Mouse (Mus musculus): ENCODE results near the gene St3gal3. TPM values are rescaled to one million over a fixed set of nuclear protein-coding genes. Genes with fewer than 3 reads are reported as not detected.
A peak's percentile ranks its signal among the peaks of the same experiment; 100 is the strongest.

St3gal3 gene
- polyA plus RNA-seq, 1 experiment from 2014 or later, result 7.6 TPM

DNA sequence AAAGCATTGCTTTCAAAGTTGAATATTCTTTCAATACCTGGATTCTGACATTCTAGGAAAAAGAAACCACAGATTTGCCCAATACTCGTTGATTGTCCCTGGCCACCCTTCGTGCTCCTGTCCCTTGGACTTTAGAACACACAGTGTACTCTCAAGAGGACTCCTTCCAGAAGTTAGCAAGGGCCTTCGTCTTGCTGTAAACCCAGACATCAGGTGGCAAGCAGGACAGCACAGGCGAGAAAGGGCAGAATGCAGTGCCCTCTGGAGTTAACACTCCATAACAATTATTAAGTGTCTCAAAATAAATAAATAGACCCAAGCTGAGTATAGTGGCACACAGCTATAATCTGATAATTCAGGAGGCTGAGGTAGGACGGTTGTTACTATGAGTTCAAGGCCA is 101.7 kb downstream of the St3gal3 start:
- DNase-seq (ENCODE audit: low spot score), result no peak
- 88% methylated on average over 5 of the region's 5 CpGs for WGBS
- H3K9ac ChIP-seq (ENCODE audit: low read length), result no peak overlapping the region
- no peak for ATAC-seq (replicated peaks; ENCODE audit: low FRiP score)
- no peaks in the 10 kb centered on the region for H3K27me3 ChIP-seq (ENCODE audit: control insufficient read depth, insufficient read depth, low read length)
- no peak overlapping the region for H3K27ac ChIP-seq (ENCODE audit: low read depth, low read length)
- H3K4me1 ChIP-seq (replicated peaks; ENCODE audit: control insufficient read depth, insufficient read depth, low read length), result peaks cover 3% of the 10 kb centered on the region; the same call in 1 of the 2 replicates
- H3K9me3 ChIP-seq (ENCODE audit: control insufficient read depth, low read length), result no peaks in the 10 kb centered on the region
- no peak overlapping the region for H3K4me2 ChIP-seq (ENCODE audit: low read depth, low read length, severe bottlenecking)
- no peaks in the 10 kb centered on the region for H3K36me3 ChIP-seq (ENCODE audit: control insufficient read depth, insufficient read depth, low read length)
- H3K4me3 ChIP-seq (ENCODE audit: low read depth, low read length), result no peak overlapping the region

DNA sequence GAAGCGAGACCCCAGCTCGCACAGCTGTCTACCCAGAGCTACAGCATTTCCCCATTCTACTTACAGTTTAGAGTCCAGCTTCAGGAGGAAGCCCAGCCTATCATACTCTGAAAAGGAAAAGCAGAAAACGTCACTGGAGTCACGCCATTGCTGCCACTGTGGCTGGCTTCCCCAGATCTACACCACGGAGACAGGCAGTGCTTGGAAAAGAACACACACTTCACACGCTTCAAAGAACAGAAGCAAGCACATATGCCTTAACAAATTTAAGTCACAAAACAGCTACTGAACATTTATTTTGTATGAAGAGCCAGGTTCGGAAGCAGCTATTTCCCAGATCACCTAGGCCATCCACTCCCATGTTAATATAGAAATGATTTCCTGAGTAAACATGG is 102.9 kb downstream of the St3gal3 start:
- H3K27me3 ChIP-seq (ENCODE audit: control insufficient read depth, insufficient read depth, low read length), result no peaks in the 10 kb centered on the region
- no peaks in the 10 kb centered on the region for H3K9me3 ChIP-seq (ENCODE audit: control insufficient read depth, low read length)
- H3K36me3 ChIP-seq (ENCODE audit: control insufficient read depth, insufficient read depth, low read length), result no peaks in the 10 kb centered on the region
- DNase-seq (ENCODE audit: low spot score), result no peak
- H3K27ac ChIP-seq (ENCODE audit: low read depth, low read length), result no peak overlapping the region
- H3K4me1 ChIP-seq (replicated peaks; ENCODE audit: control insufficient read depth, insufficient read depth, low read length), result no peaks in the 10 kb centered on the region; the same call in 1 of the 2 replicates
- H3K4me3 ChIP-seq (ENCODE audit: low read depth, low read length), result no peak overlapping the region
- no peak overlapping the region for H3K9ac ChIP-seq (ENCODE audit: low read length)
- no peak overlapping the region for H3K4me2 ChIP-seq (ENCODE audit: low read depth, low read length, severe bottlenecking)
- 94% methylated on average over 7 of the region's 7 CpGs for WGBS
- no peak for ATAC-seq (replicated peaks; ENCODE audit: low FRiP score)

DNA sequence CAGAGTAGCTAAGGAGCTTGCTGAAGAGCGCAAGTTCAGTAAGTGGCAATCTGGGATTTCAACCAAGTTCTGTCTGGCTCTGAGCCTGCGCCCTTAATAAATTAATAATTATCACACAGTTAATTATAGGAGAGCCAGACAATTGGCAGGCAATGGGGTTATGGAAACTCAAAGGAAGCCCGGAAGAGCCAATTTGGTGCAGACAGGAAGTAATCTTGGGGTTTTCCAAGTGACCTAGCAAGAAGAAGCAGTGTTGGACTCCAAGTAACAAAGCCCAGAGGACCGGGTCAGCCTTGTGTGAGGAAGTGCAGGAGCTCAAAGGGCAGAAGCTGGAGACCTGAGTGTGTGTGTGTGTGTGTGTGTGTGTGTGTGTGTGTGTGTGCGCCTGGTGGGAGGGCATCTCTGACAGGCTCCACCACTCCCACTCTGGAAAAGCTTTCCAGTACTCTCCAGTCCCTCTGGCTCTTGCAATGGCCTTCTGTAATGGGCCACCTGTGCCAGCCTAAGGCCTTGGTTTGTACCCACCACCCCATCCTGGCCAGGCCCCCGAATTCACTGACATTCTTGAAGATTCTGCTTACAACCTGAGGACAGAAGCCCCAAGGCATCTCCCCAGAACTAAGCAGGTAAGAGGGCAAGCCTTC is 103.5 kb downstream of the St3gal3 start:
- H3K4me1 ChIP-seq (replicated peaks; ENCODE audit: control insufficient read depth, insufficient read depth, low read length), result no peaks in the 10 kb centered on the region; the same call in 1 of the 2 replicates
- no peak for DNase-seq (ENCODE audit: low spot score)
- no peak overlapping the region for H3K4me2 ChIP-seq (ENCODE audit: low read depth, low read length, severe bottlenecking)
- H3K9ac ChIP-seq (ENCODE audit: low read length), result no peak overlapping the region
- H3K4me3 ChIP-seq (ENCODE audit: low read depth, low read length), result no peak overlapping the region
- no peak overlapping the region for H3K27ac ChIP-seq (ENCODE audit: low read depth, low read length)
- H3K36me3 ChIP-seq (ENCODE audit: control insufficient read depth, insufficient read depth, low read length), result no peaks in the 10 kb centered on the region
- no peaks in the 10 kb centered on the region for H3K27me3 ChIP-seq (ENCODE audit: control insufficient read depth, insufficient read depth, low read length)
- no peaks in the 10 kb centered on the region for H3K9me3 ChIP-seq (ENCODE audit: control insufficient read depth, low read length)
- no peak for ATAC-seq (replicated peaks; ENCODE audit: low FRiP score)
- WGBS, result 79% methylated on average over 6 of the region's 6 CpGs

DNA sequence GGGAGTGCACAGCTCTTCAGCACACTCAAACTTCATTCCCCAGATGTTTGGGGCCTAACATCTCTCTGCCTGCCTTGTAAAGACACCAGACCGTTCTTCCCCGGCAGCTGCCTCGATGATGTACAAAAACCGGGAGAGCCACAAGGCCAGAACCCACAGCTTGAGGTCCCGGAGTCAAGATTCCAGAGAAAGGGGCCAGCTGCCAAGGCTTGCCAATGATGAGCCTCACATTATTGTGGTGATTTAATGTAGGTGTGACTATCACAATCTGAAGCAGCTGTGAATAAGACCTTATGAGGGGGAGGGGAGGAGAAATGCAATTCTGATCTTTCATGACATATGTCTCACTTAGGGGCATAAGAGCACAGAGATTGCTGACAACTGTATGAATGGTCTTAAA is 104.4 kb downstream of the St3gal3 start:
- DNase-seq (ENCODE audit: low spot score), result no peak
- H3K27me3 ChIP-seq (ENCODE audit: control insufficient read depth, insufficient read depth, low read length), result no peaks in the 10 kb centered on the region
- 88% methylated on average over 5 of the region's 5 CpGs for WGBS

DNA sequence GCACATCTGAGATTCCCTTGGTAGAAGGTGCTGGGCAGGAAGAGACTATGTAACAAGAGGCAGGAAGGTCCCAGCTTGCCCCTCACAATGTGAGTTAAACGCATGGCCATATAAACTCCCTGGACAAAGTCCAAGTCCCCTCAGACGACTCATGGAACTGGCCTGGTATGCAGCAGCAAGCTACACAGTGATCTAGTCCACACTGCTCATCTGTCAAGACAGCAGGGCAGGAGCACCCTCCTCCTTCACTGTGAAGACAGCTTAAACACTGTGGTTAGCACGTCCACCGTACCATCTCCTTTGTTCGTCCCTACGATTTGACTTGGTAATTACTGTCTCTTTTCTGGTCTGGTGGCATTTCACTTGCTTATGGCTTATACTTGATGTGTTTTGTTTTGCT is 104.8 kb downstream of the St3gal3 start:
- Histone ChIP-seq H3K4me3 (ENCODE audit: low read depth, low read length) (no peak overlapping the region), H3K4me2 (ENCODE audit: low read depth, low read length, severe bottlenecking) (no peak overlapping the region), H3K36me3 (ENCODE audit: control insufficient read depth, insufficient read depth, low read length) (no peaks in the 10 kb centered on the region), H3K27ac (ENCODE audit: low read depth, low read length) (no peak overlapping the region), H3K9ac (ENCODE audit: low read length) (no peak overlapping the region), H3K27me3 (ENCODE audit: control insufficient read depth, insufficient read depth, low read length) (no peaks in the 10 kb centered on the region), H3K9me3 (ENCODE audit: control insufficient read depth, low read length) (no peaks in the 10 kb centered on the region), H3K4me1 (replicated peaks; ENCODE audit: control insufficient read depth, insufficient read depth, low read length) (no peaks in the 10 kb centered on the region; the same call in 1 of the 2 replicates)
- WGBS, result 79% methylated on average over 6 of the region's 6 CpGs
- ATAC-seq (replicated peaks; ENCODE audit: low FRiP score) (no peak), DNase-seq (ENCODE audit: low spot score) (no peak)

More for the DNA sequence above, 104.4 kb downstream of the St3gal3 start:
- no peak overlapping the region for H3K27ac ChIP-seq (ENCODE audit: low read depth, low read length)
- H3K36me3 ChIP-seq (ENCODE audit: control insufficient read depth, insufficient read depth, low read length), result no peaks in the 10 kb centered on the region
- H3K4me1 ChIP-seq (replicated peaks; ENCODE audit: control insufficient read depth, insufficient read depth, low read length), result no peaks in the 10 kb centered on the region; the same call in 1 of the 2 replicates
- H3K9ac ChIP-seq (ENCODE audit: low read length), result no peak overlapping the region
- H3K9me3 ChIP-seq (ENCODE audit: control insufficient read depth, low read length), result no peaks in the 10 kb centered on the region
- H3K4me2 ChIP-seq (ENCODE audit: low read depth, low read length, severe bottlenecking), result no peak overlapping the region
- H3K4me3 ChIP-seq (ENCODE audit: low read depth, low read length), result no peak overlapping the region
- ATAC-seq (replicated peaks; ENCODE audit: low FRiP score), result no peak

DNA sequence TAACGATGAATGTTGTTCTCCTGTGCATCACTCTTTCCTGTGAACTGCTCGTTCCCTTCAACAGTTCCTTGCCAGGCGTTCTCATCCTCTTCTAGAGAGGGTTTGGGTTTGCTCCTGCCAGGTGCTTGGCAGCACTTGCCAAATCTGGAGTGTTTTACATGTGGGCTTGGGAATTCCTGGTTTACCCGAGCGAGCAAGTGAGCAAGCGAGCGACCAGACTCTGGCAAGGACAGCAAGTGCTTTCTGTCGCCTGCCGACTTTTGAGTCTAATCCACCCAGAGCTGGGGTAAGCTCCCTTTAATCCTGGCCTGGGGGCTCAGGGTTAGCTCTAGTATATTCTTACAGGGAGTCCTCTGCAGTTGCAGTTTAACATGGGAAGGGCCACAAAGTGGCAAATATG is 105.7 kb downstream of the St3gal3 start:
- no peak overlapping the region for H3K4me2 ChIP-seq (ENCODE audit: low read depth, low read length, severe bottlenecking)
- no peaks in the 10 kb centered on the region for H3K27me3 ChIP-seq (ENCODE audit: control insufficient read depth, insufficient read depth, low read length)
- ATAC-seq (replicated peaks; ENCODE audit: low FRiP score) (no peak), DNase-seq (ENCODE audit: low spot score) (no peak)
- whole genome bisulfite sequencing, result 57% methylated on average over 9 of the region's 9 CpGs
- H3K4me1 ChIP-seq (replicated peaks; ENCODE audit: control insufficient read depth, insufficient read depth, low read length), result no peaks in the 10 kb centered on the region; the same call in 1 of the 2 replicates
- H3K9ac ChIP-seq (ENCODE audit: low read length), result no peak overlapping the region
- no peaks in the 10 kb centered on the region for H3K36me3 ChIP-seq (ENCODE audit: control insufficient read depth, insufficient read depth, low read length)
- H3K27ac ChIP-seq (ENCODE audit: low read depth, low read length), result no peak overlapping the region
- H3K9me3 ChIP-seq (ENCODE audit: control insufficient read depth, low read length), result no peaks in the 10 kb centered on the region
- no peak overlapping the region for H3K4me3 ChIP-seq (ENCODE audit: low read depth, low read length)

DNA sequence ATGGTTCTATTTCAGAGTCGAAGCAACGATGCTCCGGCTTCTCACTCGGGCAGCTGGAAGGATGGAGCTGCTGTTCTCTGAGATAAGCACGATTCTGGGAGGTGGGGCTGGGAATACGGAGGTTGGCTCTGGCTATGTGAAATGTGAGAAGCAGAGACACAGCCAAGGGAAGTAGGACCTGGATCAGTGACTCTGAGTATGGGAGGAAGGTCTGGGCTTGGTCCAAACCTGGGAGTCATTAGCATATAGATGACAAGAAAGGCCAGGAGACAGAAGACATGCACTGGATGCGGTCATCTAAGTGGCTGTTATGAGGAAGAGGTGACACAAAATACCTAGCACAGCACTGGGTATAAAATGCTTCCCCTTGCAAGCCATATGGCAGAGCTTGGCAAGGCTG is 108.8 kb downstream of the St3gal3 start:
- H3K27ac ChIP-seq (ENCODE audit: low read depth, low read length), result no peak overlapping the region
- no peak overlapping the region for H3K4me3 ChIP-seq (ENCODE audit: low read depth, low read length)
- 88% methylated on average over 7 of the region's 7 CpGs for WGBS
- H3K4me1 ChIP-seq (replicated peaks; ENCODE audit: control insufficient read depth, insufficient read depth, low read length), result no peaks in the 10 kb centered on the region; the same call in 1 of the 2 replicates
- no peak overlapping the region for H3K4me2 ChIP-seq (ENCODE audit: low read depth, low read length, severe bottlenecking)
- no peak overlapping the region for H3K9ac ChIP-seq (ENCODE audit: low read length)
- ATAC-seq (replicated peaks; ENCODE audit: low FRiP score) (no peak), DNase-seq (ENCODE audit: low spot score) (peak; percentile 6)
- H3K27me3 ChIP-seq (ENCODE audit: control insufficient read depth, insufficient read depth, low read length), result no peaks in the 10 kb centered on the region
- no peaks in the 10 kb centered on the region for H3K9me3 ChIP-seq (ENCODE audit: control insufficient read depth, low read length)
- H3K36me3 ChIP-seq (ENCODE audit: control insufficient read depth, insufficient read depth, low read length), result no peaks in the 10 kb centered on the region

DNA sequence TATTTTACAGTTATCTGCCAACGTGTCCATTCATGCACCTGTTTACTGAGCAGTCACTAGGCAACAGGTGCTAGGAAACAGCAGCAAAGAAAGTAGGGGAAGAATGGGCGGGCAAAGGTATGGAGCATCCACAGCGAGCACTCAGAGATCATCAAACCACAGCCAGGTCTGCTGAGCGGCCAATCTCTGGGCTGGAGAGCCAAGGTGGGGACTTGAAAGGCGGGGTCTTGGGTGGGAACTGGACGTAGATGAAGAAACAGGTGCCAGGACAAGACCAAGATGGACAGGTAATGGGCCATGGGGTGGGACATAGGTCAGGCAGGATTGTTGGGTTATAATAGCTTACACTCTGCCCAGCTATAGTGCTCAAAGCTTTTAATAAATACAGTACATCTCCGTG is 109.3 kb downstream of the St3gal3 start:
- no peak for ATAC-seq (replicated peaks; ENCODE audit: low FRiP score)
- H3K27me3 ChIP-seq (ENCODE audit: control insufficient read depth, insufficient read depth, low read length), result no peaks in the 10 kb centered on the region
- no peak overlapping the region for H3K4me2 ChIP-seq (ENCODE audit: low read depth, low read length, severe bottlenecking)
- H3K4me3 ChIP-seq (ENCODE audit: low read depth, low read length), result no peak overlapping the region
- H3K36me3 ChIP-seq (ENCODE audit: control insufficient read depth, insufficient read depth, low read length), result no peaks in the 10 kb centered on the region
- H3K4me1 ChIP-seq (replicated peaks; ENCODE audit: control insufficient read depth, insufficient read depth, low read length), result no peaks in the 10 kb centered on the region; the same call in 1 of the 2 replicates
- H3K9me3 ChIP-seq (ENCODE audit: control insufficient read depth, low read length), result no peaks in the 10 kb centered on the region
- peak; percentile 29 for DNase-seq (ENCODE audit: low spot score)
- WGBS, result 90% methylated on average over 7 of the region's 7 CpGs
- H3K27ac ChIP-seq (ENCODE audit: low read depth, low read length), result no peak overlapping the region
- H3K9ac ChIP-seq (ENCODE audit: low read length), result no peak overlapping the region

DNA sequence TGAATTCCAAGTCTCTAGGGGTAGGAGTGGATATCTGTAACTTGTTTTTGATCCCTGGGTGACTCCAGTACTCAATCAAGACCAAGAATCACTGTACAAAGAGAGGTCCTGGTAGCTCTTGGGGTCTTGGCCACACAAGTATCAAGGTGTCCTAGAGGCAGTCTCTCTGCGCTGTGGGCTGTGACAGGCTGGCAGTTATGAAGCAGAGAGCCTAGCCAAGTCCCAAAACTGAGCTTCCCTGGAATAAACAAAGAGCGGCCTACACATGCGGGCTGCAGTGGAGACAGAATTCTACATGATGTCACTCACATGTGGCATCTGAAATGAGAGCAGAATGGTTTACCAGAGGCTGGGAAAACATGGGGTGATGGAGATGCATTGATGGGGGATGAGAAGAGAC is 111.9 kb downstream of the St3gal3 start:
- no peak overlapping the region for H3K9ac ChIP-seq (ENCODE audit: low read length)
- H3K4me3 ChIP-seq (ENCODE audit: low read depth, low read length), result no peak overlapping the region
- H3K9me3 ChIP-seq (ENCODE audit: control insufficient read depth, low read length), result no peaks in the 10 kb centered on the region
- H3K4me1 ChIP-seq (replicated peaks; ENCODE audit: control insufficient read depth, insufficient read depth, low read length), result no peaks in the 10 kb centered on the region
- no peak overlapping the region for H3K27ac ChIP-seq (ENCODE audit: low read depth, low read length)
- no peak for ATAC-seq (replicated peaks; ENCODE audit: low FRiP score)
- H3K27me3 ChIP-seq (ENCODE audit: control insufficient read depth, insufficient read depth, low read length), result no peaks in the 10 kb centered on the region
- H3K4me2 ChIP-seq (ENCODE audit: low read depth, low read length, severe bottlenecking), result no peak overlapping the region
- 97% methylated on average over 3 of the region's 3 CpGs for WGBS
- peak; percentile 16 for DNase-seq (ENCODE audit: low spot score)
- no peaks in the 10 kb centered on the region for H3K36me3 ChIP-seq (ENCODE audit: control insufficient read depth, insufficient read depth, low read length)
